Mouse (Mus musculus) limb, embryonic 11.5 days (tissue): ENCODE results near the gene 9330182L06Rik. TPM values are rescaled to one million over a fixed set of nuclear protein-coding genes. Genes with fewer than 3 reads are reported as not detected.

Experiments used
- ATAC-seq: fragments of 200-750 bp; cut with Nextera tagmentation; 2 replicates; pipeline ENCODE4 v1.8.0; 2017; ENCODE audit warnings: low read depth; ENCODE audit not compliant: insufficient number of reproducible peaks, low FRiP score, low TSS enrichment
- DNase-seq: peaks from one replicate; pipeline ENCODE4 v3.0.0-alpha.2; 2015; ENCODE audit warnings: low spot score
- H3K27ac ChIP-seq: fragments of 300-500 bp; sonication (generic); replicated peaks from 2 replicates; pipeline ENCODE4 v1.5.1; 2014; ENCODE audit warnings: low read depth, mild to moderate bottlenecking, low read length
- H3K27me3 ChIP-seq: fragments of 300-500 bp; sonication (generic); 2 replicates; pipeline ENCODE4 v1.6.1; 2014; ENCODE audit warnings: mild to moderate bottlenecking, low read length, mixed read lengths; ENCODE audit not compliant: control insufficient read depth, insufficient read depth
- H3K36me3 ChIP-seq: fragments of 300-500 bp; sonication (generic); 2 replicates; pipeline ENCODE4 v1.6.1; 2014; ENCODE audit warnings: mild to moderate bottlenecking, low read length, moderate library complexity, mixed read lengths; ENCODE audit not compliant: control insufficient read depth, insufficient read depth
- H3K4me1 ChIP-seq: fragments of 300-500 bp; sonication (generic); 2 replicates; pipeline ENCODE4 v1.6.1; 2014; ENCODE audit warnings: low read length, mixed read lengths; ENCODE audit not compliant: control insufficient read depth, insufficient read depth
- H3K4me2 ChIP-seq: fragments of 300-500 bp; sonication (generic); 2 replicates; pipeline ENCODE4 v1.6.1; 2014; ENCODE audit warnings: low read depth, mild to moderate bottlenecking, moderate library complexity; ENCODE audit not compliant: severe bottlenecking
- H3K4me3 ChIP-seq: fragments of 300-500 bp; sonication (generic); 2 replicates; pipeline ENCODE4 v1.5.1; 2014; ENCODE audit warnings: low read depth, low read length
- H3K9ac ChIP-seq: fragments of 300-500 bp; sonication (generic); 2 replicates; pipeline ENCODE4 v1.6.1; 2014; ENCODE audit warnings: mild to moderate bottlenecking, low read length
- H3K9me3 ChIP-seq: fragments of 300-500 bp; sonication (generic); 2 replicates; pipeline ENCODE4 v1.6.1; 2016; ENCODE audit warnings: low read length; ENCODE audit not compliant: control insufficient read depth
- WGBS: fragments of 180-500 bp; shearing (Covaris S2); extraction: QIAGEN DNeasy Blood & Tissue Kit; methylation state at CpG from one replicate; pipeline ENCODE4 v1.1.7; 2014; 5-methylcytosine and 5-hydroxymethylcytosine counted together
- microRNA counts: library from miRNA; unstranded; fragments of <30 nt; microRNA quantifications from one replicate; lab custom pipeline; 2016
- microRNA-seq: library from miRNA; unstranded; fragments of <30 nt; microRNA quantifications from one replicate; pipeline ENCODE4, GENCODE M21; 2016
- polyA plus RNA-seq: library from polyadenylated mRNA; unstranded; fragments of >200 nt; fragmentation: Nextera tagmentation; extraction: Ambion mirVana; gene quantifications from 2 replicates; pipeline ENCODE4 v1.2.1, GENCODE M21; 2014

Gene 9330182L06Rik
- polyA plus RNA-seq, 1 experiment from 2014 or later = 2.7 TPM

- no peak for ATAC-seq
Observed at GRCm38 (mm10) chr5:9511027-9511426, 245.1 kb downstream of the 9330182L06Rik start.

GRCm38 (mm10) chr5:9525507-9525906, 259.6 kb downstream of the 9330182L06Rik start:
- Histone ChIP-seq H3K4me2 (no peak overlapping the region), H3K4me1 (no peaks in the 10 kb centered on the region), H3K9me3 (no peaks in the 10 kb centered on the region), H3K9ac (no peak overlapping the region), H3K27ac (no peak overlapping the region), H3K27me3 (no peaks in the 10 kb centered on the region), H3K4me3 (no peak overlapping the region), H3K36me3 (no peaks in the 10 kb centered on the region)
- DNase-seq = no peak
- ATAC-seq = no peak
- WGBS = 82% methylated on average over 4 of the region's 4 CpGs

More at GRCm38 (mm10) chr5:9511027-9511426, 245.1 kb downstream of the 9330182L06Rik start:
- Histone ChIP-seq H3K4me2 (no peak overlapping the region), H3K9ac (no peak overlapping the region), H3K4me3 (no peak overlapping the region), H3K27ac (no peak overlapping the region), H3K27me3 (no peaks in the 10 kb centered on the region), H3K9me3 (no peaks in the 10 kb centered on the region), H3K4me1 (no peaks in the 10 kb centered on the region), H3K36me3 (no peaks in the 10 kb centered on the region)
- DNase-seq = no peak
- WGBS = 84% methylated on average over 1 of the region's 1 CpGs

MicroRNAs encoded within 50 kb of the gene (microRNA counts, 519-probe panel; counts per million panel counts)
- not detected for microRNA mmu-miR-879 (lab: Ali Mortazavi, UCI)

Small RNA genes lying within 50 kb of the gene (microRNA-seq; reads per million reads assigned to microRNA genes)
- 5.2 reads per million, percentile 11 among the genes with 10 or more reads in this experiment for gene Mir879

Other genes with a start within 250 kb of the 9330182L06Rik start
- gene Tmem243, start 165.4 kb upstream of the 9330182L06Rik start, polyA plus RNA-seq = 20.9 and 24.2 TPM in 2 replicates
- 65.2 and 69.6 TPM in 2 replicates for gene Dmtf1, start 104.3 kb upstream of the 9330182L06Rik start, polyA plus RNA-seq